Mouse (Mus musculus) cerebellum, postnatal 10 days (tissue): ENCODE measurements around the gene Zmym4.

Source experiments
- DNase-seq, 2 experiments: peaks; one replicate each; pipeline ENCODE4 v3.0.0; 2021; ENCODE audit warnings: mixed read lengths in 2 of 2

The Zmym4 gene

DNA sequence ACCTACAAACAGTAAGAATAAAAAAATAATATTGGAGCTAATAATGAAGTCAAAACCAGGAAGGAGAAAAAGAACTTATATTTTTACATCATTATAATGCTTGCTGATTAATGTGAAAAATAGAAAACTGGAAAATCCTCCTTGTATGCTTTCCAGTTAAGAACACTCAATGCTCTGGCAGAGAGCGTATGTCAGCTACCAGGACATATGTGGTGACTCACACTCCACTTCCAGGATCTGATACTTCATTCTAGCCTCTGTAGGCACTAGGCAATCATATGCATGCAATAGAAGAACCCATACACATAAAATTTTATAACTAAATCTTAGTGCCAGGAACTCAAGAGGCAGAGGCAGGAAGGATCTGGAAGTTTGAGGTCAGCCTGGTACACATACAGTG lies 40.2 kb downstream of the Zmym4 start:
- DNase-seq = no peak

DNA sequence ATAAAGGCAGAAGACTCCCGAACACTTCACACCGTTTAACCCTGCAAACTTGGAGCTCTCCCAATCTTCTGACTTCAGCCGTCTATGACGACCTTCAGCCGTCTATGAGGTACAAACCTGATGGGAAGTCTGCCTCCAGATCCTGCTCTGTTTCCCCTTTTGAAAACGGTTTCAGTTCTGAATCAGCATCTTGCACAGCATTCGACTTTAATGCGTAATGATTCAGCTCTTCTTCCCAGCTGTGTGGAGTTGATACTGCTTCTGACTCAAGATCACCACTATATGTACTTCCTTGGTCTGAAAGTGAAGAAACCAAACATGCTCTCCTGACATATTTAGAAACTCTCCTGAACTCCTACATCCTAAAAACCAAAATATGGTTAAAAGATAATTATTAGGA lies 78.1 kb downstream of the Zmym4 start:
- no peak for DNase-seq

GRCm38 (mm10) chr4:126885953-126886352 lies 82.0 kb downstream of the Zmym4 start:
- DNase-seq = peak; percentile 10 to 16

DNA sequence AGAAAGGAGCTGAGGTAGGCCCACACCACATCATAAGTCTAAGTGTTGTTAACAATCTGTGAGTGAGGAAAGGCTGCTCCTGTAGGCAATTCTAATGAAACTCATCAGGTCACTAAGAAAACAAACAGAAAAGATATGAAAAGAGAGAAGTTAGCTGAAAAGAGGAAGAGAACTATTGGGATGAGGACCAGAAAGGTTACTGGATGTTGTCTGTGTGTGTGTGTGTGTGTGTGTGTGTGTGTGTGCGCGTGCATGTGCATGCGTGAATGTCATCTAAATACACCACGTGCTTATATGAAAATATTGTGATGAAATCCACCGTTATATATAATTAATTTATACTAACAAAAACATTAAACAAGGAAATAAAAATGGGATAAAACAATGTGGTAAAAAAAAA lies 84.3 kb downstream of the Zmym4 start:
- DNase-seq = no peak

DNA sequence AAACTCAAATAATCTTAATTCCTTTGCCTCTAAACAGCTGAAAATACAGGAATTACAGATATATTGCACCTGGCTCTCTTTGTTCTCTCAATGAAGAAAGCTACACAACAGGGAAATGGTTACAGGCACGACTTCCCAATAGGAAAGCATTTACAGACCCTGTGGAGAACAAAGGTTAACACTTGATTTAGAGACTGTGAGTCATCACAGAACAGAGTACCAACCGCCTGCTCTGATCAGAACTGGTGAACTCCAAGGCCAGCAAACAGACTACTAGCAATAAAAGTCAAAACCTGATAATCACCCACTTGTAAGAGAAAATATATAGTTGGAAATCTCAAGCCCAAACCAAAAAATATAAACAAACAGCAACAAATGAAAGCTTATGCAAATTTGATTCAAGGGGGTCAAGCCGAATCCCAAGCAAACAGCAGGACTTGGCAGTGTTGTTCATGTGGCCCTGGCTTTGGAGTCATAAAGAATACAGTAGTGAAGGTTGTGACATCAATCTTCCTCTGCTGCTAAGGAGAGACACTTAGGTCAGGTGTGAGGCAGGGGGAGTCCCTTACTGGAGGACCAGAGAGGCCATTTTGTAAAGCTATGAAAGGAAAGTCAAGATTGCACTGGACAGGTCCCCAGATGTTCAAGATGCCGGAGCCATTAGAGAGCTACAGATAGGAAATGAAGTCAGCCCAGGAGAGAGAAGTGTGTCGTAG lies 88.2 kb downstream of the Zmym4 start:
- no peak for DNase-seq

GRCm38 (mm10) chr4:126872717-126873116 lies 95.2 kb downstream of the Zmym4 start:
- no peak for DNase-seq

DNA sequence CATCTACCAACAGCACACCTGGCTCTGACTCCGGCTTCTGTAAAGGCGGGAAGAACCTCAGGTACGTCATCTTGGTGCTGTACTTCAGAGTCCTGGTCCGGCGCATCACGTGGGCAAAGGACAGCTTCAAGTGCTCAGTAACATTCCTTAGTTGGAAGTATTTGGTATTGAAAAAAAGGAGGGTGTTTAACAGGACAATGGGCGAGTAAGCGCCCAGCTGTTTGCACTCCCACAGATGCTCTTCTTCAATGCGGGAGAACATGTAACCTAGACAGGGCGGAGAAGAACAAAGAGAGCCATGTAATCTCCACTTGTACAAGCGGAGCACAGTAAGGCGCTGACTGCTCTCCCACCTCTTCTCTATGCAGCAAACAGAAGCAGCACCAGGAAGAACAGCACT lies 99.2 kb downstream of the Zmym4 start:
- no peak for DNase-seq

DNA sequence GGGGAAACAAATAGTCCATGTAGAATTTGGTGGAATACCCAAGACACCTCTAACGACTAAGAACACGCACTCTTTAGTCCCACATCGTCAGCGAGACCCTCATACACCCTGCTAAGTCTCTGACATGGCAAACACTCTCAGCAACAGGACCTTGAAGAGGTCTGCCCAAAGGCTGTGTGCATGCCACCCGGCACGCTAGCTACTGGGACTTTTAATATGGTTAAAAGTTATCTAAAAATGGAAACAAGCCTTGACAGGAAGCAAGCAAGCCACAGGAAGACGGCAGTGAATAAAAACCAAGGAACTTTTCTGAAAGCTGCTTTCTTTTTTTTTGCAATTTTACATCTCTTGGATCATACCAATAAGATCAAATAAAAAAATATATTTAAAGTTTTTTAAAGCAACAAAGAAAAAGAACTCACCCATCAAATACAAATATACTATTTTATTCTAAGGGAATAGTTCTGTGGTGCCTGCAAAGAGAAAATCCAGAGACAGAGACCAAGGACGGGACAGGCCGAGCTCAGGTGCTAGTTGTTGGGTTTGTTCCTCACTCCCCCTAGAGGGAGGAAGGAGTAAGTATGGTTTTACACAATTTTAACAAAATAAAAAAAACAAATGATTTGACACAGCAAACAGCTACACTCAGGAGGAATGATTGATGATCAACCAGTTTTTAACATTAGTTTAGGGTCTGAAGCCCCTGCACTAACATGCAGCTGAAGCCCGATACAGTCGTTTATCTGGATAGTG lies 106.2 kb downstream of the Zmym4 start:
- no peak for DNase-seq

GRCm38 (mm10) chr4:126860268-126860986 lies 107.5 kb downstream of the Zmym4 start:
- DNase-seq = no peak

GRCm38 (mm10) chr4:126852971-126853370 lies 115.0 kb downstream of the Zmym4 start:
- peak; percentile 59 to 68 for DNase-seq

DNA sequence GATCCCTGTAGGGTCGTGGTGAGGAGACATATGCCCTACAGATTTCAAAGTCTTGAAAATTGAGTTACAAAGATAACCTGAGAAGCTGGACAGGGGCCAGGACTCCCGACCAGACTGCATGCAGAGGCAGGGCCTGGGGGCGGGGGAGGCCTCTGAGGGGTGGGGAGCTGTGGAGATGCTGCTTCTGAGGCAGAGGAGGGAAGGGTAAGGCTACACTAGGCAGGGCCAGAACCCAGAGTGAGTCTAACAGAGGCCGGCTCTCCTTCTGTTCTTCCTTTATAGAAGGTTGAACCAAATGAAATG lies 117.2 kb downstream of the Zmym4 start:
- no peak for DNase-seq

DNA sequence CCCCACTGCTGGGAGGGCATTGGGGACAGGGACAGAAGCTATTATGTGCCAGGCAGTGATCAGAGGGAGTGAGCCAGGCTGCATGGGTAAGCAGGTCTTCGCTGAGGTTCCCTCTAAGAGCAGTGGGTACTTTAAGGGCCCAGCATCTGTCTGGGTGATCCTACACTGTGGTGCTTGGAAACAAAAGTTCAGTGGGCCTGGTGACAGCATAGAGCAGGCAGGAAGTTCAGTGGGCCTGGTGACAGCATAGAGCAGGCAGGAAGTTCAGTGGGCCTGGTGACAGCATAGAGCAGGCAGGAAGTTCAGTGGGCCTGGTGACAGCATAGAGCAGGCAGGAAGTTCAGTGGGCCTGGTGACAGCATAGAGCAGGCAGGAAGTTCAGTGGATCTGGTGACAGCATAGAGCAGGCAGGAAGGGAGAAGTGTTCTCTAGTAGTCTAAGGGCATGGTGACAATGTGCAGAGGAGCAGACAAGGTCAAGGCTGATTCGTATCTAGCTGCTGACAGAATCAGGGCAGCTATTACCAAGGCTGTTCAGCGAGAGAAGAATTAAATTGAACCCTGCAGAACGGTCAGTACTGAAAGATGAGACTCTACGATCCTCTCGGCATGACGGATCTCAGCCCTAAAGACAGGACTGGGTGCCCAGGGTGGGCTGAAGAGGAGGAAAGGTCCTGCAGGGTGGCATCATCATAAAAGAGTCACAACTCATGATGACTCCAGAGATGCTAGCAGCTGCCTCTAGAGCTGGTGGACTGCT lies 117.7 kb downstream of the Zmym4 start:
- no peak for DNase-seq

- no peak for DNase-seq
These were observed 121.0 kb downstream of the Zmym4 start for GRCm38 (mm10) chr4:126846971-126847370.

GRCm38 (mm10) chr4:126845664-126846063 lies 122.3 kb downstream of the Zmym4 start:
- DNase-seq = no peak

DNA sequence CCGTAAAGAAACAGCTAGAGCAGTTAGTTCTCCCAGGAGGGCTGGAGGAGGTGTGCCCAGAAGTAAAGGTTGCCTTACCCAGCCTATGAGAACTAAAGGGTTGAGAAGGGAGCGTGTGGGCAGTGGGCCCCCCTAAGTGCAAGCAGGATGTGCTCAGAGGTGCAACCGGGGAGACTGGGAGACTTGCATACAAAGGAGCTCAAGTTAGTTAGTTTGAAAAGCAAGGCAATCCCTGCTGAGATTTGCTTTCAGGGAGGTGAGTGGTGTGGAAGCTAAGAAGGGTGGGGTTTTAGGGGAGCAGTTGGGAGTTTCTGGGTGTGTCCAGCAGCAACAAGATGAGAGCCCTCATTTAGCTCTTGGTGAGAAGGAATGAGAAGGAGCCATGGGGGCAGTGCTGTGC lies 125.0 kb downstream of the Zmym4 start:
- DNase-seq = no peak

DNA sequence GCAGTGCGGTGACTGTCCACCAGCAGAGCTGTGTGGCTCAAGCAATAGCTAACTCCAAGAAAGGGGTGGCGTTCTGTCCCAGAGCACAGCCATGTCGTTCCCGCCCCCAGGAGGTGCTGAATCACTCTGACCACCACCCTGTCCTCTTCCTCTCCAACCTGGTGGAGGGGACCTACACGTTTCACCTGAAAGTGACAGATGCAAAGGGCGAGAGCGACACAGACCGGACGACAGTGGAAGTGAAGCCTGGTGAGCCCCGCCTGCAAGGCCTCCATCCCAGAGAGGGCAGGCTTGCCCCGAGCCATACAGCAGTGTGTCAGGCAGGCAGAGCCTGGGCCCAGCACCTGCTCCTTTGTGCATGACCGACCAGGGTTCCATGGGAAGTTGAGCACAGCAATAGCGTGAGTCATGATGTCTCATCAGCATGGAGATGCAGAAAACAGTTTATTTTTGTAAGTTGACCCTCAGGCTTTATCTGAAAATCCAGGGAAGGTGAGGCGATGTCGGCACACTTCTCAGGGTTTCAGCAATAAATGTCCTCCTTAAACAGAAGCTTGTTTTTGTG lies 126.9 kb downstream of the Zmym4 start:
- DNase-seq = no peak

- DNase-seq = peak; percentile 93 to 96
These were observed 128.1 kb downstream of the Zmym4 start for GRCm38 (mm10) chr4:126839873-126840272.

- no peak for DNase-seq
These were observed 129.1 kb downstream of the Zmym4 start for GRCm38 (mm10) chr4:126838799-126839198.

- no peak for DNase-seq
These were observed 136.8 kb downstream of the Zmym4 start for GRCm38 (mm10) chr4:126831122-126831521.

DNA sequence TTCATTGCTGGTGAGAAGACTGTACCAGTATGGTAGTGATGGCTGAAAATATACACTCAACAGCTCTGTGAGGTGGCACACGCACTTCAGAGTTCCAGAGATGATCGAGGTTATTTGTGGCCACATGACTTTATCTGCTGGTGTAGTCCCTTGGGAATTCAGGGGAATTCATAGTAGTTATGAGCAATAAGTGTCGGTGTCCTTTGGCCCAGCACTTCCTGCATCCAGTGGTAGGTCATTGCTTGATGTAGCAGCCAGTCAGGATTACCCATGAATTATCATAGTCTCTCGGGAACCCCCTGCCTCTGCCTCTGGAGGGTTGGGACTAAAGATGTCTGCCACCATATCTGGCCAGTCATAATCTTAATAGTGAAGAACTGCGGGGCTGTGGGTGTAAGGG lies 144.0 kb downstream of the Zmym4 start:
- DNase-seq = no peak

DNA sequence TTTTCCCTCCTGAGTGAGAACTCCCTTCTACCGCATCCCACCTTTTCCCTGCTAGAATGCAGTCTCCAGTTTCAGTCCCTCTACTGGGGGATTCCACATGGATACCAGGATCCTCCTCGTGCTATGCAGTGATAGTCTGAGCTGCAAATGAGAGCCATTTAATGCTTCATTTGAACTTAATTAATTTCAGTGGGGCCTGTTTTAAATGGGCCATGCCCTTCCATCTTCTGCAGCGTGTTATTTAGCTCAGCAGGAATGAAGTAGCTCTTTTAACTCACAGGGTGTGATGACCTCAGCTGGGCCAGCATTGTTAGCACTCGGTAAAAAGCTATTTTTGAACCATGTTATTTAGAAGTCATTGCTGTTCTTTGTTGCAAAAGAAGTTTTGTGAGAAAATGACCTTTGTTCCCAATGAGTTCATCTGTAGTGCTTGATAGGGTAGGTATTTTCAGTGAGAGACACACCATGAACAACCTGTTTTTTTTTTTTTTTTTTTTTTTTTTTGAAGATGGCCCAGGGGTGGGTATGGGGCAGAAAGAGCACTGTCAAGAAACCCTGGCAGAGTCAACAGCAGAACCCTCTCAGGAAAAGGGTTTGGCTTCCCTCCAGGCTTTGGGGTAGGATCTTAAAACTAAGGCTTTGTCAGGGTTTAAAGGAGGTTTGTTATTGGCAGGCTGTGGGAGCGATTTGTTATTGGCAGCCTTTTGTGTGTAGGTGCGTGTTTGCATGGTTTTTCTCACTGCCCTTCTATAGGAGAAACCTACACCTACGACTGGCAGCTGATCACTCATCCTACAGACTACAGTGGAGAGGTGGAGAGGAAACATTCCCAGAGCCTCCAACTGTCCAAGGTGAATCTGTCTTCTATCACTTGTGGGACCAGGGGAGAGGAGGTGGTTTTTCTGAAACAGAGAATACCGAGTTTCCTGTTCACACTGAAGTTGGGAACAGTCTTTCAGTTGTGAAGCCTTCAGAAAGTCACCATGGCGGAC lies 144.7 kb downstream of the Zmym4 start:
- DNase-seq = no peak

DNA sequence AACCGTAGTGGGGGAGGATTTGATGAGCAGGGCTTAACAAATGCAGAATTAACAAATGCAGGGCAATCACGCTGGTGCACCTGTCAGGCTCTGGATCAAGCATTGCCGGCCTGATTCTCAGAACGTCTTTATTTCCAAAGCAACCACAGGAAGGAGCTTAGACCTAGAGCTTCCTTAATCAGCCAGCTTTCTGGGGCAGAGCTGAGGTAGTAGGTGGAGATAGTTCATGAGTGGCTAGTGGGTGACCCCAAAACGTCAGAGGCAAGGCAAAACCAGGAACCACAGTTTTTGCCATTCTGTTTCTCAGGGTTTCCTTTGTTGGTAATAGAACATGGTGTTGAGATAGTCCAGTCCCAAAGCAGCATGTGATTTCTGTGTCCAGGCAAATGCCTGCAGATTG lies 153.1 kb downstream of the Zmym4 start:
- no peak for DNase-seq
